Mouse (Mus musculus): ENCODE results near the gene Cst13. TPM values are rescaled to one million over a fixed set of nuclear protein-coding genes. Genes with fewer than 3 reads are reported as not detected.
A peak's percentile ranks its signal among the peaks of the same experiment; 100 is the strongest.

Gene Cst13
- polyA plus RNA-seq, 1 experiment: not detected

DNA sequence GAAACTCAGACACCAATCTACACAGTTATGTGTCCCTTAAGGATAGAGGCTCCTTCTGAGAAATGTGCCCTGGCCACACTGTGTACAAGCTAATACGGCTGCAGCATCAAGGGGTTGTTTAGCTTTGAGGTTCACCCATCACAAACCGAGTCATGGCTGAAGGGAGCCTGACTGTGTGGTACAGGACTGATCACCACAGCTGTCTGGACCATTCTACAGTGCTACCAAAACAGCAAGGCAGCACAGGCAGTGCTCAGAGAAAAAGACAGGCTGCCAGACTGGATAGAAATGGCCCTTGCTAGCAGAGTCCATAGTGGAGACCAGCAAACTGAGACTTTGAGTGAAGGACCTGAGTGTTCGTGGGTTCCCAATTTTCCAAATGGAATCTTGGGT is 54.3 kb downstream of the Cst13 start:
- H3K4me1 ChIP-seq (replicated peaks; ENCODE audit: control insufficient read depth, insufficient read depth, low read length): peaks cover 20% of the 10 kb centered on the region

DNA sequence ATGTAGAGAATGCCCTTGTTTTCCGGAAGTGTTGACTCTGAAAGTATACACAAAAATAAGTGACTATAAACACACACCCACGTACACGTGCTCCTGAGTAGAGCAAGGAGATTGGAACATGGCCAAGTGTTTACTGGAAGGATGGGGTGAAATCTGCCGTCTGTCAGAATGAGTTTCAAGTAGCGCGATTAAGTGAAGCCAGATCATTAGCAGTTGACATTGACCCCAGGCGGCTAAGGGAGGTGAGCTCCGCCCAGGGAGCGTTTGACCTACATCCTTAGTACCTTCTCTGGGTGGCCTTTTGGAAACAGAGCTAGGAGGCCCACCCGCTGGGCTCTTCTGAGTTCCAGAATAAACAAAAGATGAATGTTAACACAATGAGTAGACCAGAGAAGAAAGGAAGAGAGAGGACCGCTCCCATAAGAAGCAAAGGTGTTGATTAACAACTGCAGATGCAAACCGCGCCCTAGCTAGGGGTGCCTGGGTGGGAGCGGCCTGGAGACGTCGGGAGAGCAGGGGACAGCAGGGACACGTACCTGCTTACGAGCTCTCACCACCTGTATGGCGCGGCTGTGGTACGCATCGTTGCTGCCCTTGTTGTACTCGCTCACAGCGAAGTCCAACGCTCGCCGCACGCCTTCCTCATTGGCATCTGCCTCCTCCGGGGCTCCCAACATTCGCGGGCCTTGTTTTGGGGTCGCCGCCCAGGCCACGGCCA is 54.9 kb downstream of the Cst13 start:
- H3K27ac ChIP-seq (ENCODE audit: control insufficient read depth, insufficient read depth, low read length): peak overlapping the region; percentile 30; the same call in 1 of the 2 replicates
- DNase-seq: no peak

More for the DNA sequence above, 54.3 kb downstream of the Cst13 start:
- Histone ChIP-seq H3K27ac (ENCODE audit: control insufficient read depth, insufficient read depth, low read length) (no peak overlapping the region), H3K27me3 (ENCODE audit: control insufficient read depth, insufficient read depth, low read length) (no peaks in the 10 kb centered on the region), H3K36me3 (ENCODE audit: control insufficient read depth, insufficient read depth, low read length) (peaks cover 5% of the 10 kb centered on the region; the same call in 1 of the 2 replicates), H3K4me3 (ENCODE audit: control insufficient read depth, insufficient read depth, low read length) (peak overlapping the region; percentile 18)
- DNase-seq: no peak
- TF ChIP-seq POLR2A (IDR thresholded peaks at IDR 0.05; ENCODE audit: control insufficient read depth, extremely low read depth, insufficient read depth, low read length, poor library complexity): no peak
- no peak for TF ChIP-seq CTCF (IDR thresholded peaks at IDR 0.05; ENCODE audit: borderline replicate concordance, control insufficient read depth, extremely low read depth, insufficient read depth, low read length, poor library complexity)
- WGBS: 16% methylated on average over 3 of the region's 3 CpGs

DNA sequence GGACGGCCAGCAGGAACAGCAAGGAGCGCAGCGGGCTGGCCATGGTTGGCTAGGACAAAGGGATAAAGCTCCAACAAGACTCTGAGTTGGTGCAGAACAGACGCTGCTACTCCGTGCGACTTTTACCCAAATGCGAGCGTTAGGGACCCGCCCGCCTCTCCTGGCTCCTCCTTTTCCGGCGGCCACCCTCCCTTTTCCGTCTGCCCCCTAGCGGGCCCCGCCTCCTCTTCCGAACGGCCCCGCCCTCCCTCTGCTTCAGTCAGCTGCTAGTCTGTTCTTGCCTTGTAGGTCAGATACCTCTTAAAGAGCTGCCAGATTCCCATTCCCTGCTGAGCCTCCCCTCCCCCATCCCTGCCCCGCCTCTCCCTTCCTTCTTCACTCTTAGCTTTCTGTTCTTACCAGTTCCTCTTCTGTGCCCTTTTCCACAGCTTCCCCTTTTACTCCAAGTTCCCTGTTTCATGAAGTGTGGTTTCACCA is 55.5 kb downstream of the Cst13 start, which contains the start of gene Cst3:
TSS of gene Cst3 (minus strand) at position 358 of the 477 bp plus-strand sequence.
- WGBS: under 1% methylated on average over 19 of the region's 19 CpGs
- DNase-seq: peak; percentile 92
- peaks cover 5% of the 10 kb centered on the region; the same call in 1 of the 2 replicates for H3K36me3 ChIP-seq (ENCODE audit: control insufficient read depth, insufficient read depth, low read length)
- H3K4me1 ChIP-seq (replicated peaks; ENCODE audit: control insufficient read depth, insufficient read depth, low read length): peaks cover 20% of the 10 kb centered on the region
- TF ChIP-seq CTCF (IDR thresholded peaks at IDR 0.05; ENCODE audit: borderline replicate concordance, control insufficient read depth, extremely low read depth, insufficient read depth, low read length, poor library complexity) (no peak), POLR2A (IDR thresholded peaks at IDR 0.05; ENCODE audit: control insufficient read depth, extremely low read depth, insufficient read depth, low read length, poor library complexity) (peak; percentile 65)
- peak within 1 kb of the TSS; percentile 88 for H3K4me3 ChIP-seq (ENCODE audit: control insufficient read depth, insufficient read depth, low read length)
- H3K27me3 ChIP-seq (ENCODE audit: control insufficient read depth, insufficient read depth, low read length): no peaks in the 10 kb centered on the region
- H3K27ac ChIP-seq (ENCODE audit: control insufficient read depth, insufficient read depth, low read length): peak within 1 kb of the TSS; percentile 30; the same call in 1 of the 2 replicates

More for the DNA sequence above, 54.9 kb downstream of the Cst13 start:
- under 1% methylated on average over 34 of the region's 34 CpGs for WGBS
- TF ChIP-seq CTCF (IDR thresholded peaks at IDR 0.05; ENCODE audit: borderline replicate concordance, control insufficient read depth, extremely low read depth, insufficient read depth, low read length, poor library complexity): no peak
- TF ChIP-seq POLR2A (IDR thresholded peaks at IDR 0.05; ENCODE audit: control insufficient read depth, extremely low read depth, insufficient read depth, low read length, poor library complexity): no peak
- H3K4me1 ChIP-seq (replicated peaks; ENCODE audit: control insufficient read depth, insufficient read depth, low read length): peaks cover 20% of the 10 kb centered on the region
- peaks cover 5% of the 10 kb centered on the region; the same call in 1 of the 2 replicates for H3K36me3 ChIP-seq (ENCODE audit: control insufficient read depth, insufficient read depth, low read length)
- no peaks in the 10 kb centered on the region for H3K27me3 ChIP-seq (ENCODE audit: control insufficient read depth, insufficient read depth, low read length)
- peak overlapping the region; percentile 88 for H3K4me3 ChIP-seq (ENCODE audit: control insufficient read depth, insufficient read depth, low read length)

DNA sequence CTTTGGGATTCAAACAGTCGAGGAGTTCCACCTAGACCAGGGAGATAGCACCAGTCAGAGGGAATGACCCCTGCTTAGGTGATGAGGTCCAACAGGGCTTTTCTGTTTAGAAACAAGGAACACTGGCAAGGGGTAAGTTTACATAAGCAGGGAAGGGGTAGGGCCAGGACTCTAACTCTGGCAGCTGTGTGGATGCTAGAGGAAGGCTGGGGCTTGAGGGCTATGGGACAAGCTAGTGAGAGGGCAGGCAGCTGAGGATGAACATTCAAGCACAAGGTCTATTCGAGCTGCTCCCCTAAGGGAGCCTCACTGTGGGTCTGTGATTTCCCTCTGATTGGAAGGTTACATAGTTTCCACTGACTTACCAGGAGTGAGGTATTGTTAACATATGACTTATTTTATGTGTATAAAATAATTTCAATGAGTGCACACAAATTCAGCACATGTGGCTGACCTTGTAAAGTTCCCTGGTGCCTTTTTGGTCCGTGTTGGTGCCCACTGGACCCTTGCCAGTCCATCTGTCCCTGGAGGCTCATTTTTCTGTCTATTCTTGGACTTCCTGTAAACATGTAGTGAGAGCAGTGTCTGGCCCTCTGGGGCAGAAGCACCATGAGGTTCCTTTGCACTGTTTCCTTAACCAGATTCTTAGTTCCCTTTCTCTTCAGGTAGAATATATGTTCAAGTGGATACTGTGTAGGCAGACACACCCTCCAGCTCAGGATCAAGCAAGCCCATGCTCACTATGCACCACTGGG is 57.3 kb downstream of the Cst13 start:
- TF ChIP-seq POLR2A (IDR thresholded peaks at IDR 0.05; ENCODE audit: control insufficient read depth, extremely low read depth, insufficient read depth, low read length, poor library complexity) (no peak), CTCF (IDR thresholded peaks at IDR 0.05; ENCODE audit: borderline replicate concordance, control insufficient read depth, extremely low read depth, insufficient read depth, low read length, poor library complexity) (no peak)
- Histone ChIP-seq H3K36me3 (ENCODE audit: control insufficient read depth, insufficient read depth, low read length) (no peaks in the 10 kb centered on the region), H3K27ac (ENCODE audit: control insufficient read depth, insufficient read depth, low read length) (no peak overlapping the region), H3K4me1 (replicated peaks; ENCODE audit: control insufficient read depth, insufficient read depth, low read length) (peaks cover 20% of the 10 kb centered on the region), H3K27me3 (ENCODE audit: control insufficient read depth, insufficient read depth, low read length) (no peaks in the 10 kb centered on the region), H3K4me3 (ENCODE audit: control insufficient read depth, insufficient read depth, low read length) (no peak overlapping the region)
- DNase-seq: no peak
- WGBS: 31% methylated on average over 3 of the region's 3 CpGs

- TF ChIP-seq POLR2A (IDR thresholded peaks at IDR 0.05; ENCODE audit: control insufficient read depth, extremely low read depth, insufficient read depth, low read length, poor library complexity): no peak
- no peak for TF ChIP-seq CTCF (IDR thresholded peaks at IDR 0.05; ENCODE audit: borderline replicate concordance, control insufficient read depth, extremely low read depth, insufficient read depth, low read length, poor library complexity)
- Histone ChIP-seq H3K27ac (ENCODE audit: control insufficient read depth, insufficient read depth, low read length) (no peak overlapping the region), H3K36me3 (ENCODE audit: control insufficient read depth, insufficient read depth, low read length) (no peaks in the 10 kb centered on the region), H3K4me3 (ENCODE audit: control insufficient read depth, insufficient read depth, low read length) (no peak overlapping the region), H3K4me1 (replicated peaks; ENCODE audit: control insufficient read depth, insufficient read depth, low read length) (peaks cover 14% of the 10 kb centered on the region), H3K27me3 (ENCODE audit: control insufficient read depth, insufficient read depth, low read length) (no peaks in the 10 kb centered on the region)
- WGBS: 64% methylated on average over 2 of the region's 2 CpGs
- no peak for DNase-seq
Observed at GRCm38 (mm10) chr2:148878641-148879130, 58.8 kb downstream of the Cst13 start.

DNA sequence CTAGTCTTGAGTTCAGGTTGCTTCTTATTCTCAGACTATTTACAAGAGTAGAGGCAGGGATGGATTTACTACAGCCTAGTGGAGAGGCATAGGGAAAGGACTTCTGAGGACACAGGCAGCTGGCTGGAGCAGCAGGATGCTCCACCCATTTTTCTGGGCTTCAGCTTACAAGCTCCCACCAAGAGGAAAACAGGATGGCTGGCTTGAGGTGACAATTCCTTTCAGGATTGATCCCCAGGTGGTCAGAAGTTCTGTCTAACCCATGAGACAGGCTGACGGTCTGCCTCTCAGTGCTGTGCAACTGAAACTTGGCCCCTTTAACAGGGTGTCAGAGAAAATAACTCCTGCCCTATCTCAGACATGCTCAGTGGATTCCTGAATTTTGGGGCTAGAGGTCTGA is 59.3 kb downstream of the Cst13 start:
- Histone ChIP-seq H3K27ac (ENCODE audit: control insufficient read depth, insufficient read depth, low read length) (no peak overlapping the region), H3K4me1 (replicated peaks; ENCODE audit: control insufficient read depth, insufficient read depth, low read length) (peaks cover 9% of the 10 kb centered on the region), H3K36me3 (ENCODE audit: control insufficient read depth, insufficient read depth, low read length) (no peaks in the 10 kb centered on the region), H3K27me3 (ENCODE audit: control insufficient read depth, insufficient read depth, low read length) (no peaks in the 10 kb centered on the region), H3K4me3 (ENCODE audit: control insufficient read depth, insufficient read depth, low read length) (no peak overlapping the region)
- TF ChIP-seq POLR2A (IDR thresholded peaks at IDR 0.05; ENCODE audit: control insufficient read depth, extremely low read depth, insufficient read depth, low read length, poor library complexity): no peak
- no peak for TF ChIP-seq CTCF (IDR thresholded peaks at IDR 0.05; ENCODE audit: borderline replicate concordance, control insufficient read depth, extremely low read depth, insufficient read depth, low read length, poor library complexity)
- WGBS: 96% methylated on average over 1 of the region's 1 CpGs
- DNase-seq: no peak

Other genes with a start within 250 kb of the Cst13 start
- gene Nxt1, start 147.5 kb upstream of the Cst13 start, polyA plus RNA-seq (2012; rRNA removed): 61.8 and 63.3 TPM in 2 replicates
- 7.4 and 8.7 TPM in 2 replicates for gene Gzf1, start 139.1 kb upstream of the Cst13 start, polyA plus RNA-seq (2012; rRNA removed)
- gene Napb, start 87.6 kb upstream of the Cst13 start, polyA plus RNA-seq (2012; rRNA removed): 0.50 and 0.63 TPM in 2 replicates
- not detected in 2 replicates for gene Cstl1, start 69.7 kb upstream of the Cst13 start, polyA plus RNA-seq (2012; rRNA removed)
- not detected in 2 replicates for gene Cst11, start 48.6 kb upstream of the Cst13 start, polyA plus RNA-seq (2012; rRNA removed)
- not detected in 2 replicates for gene 8030411F24Rik, start 38.1 kb upstream of the Cst13 start, polyA plus RNA-seq (2012; rRNA removed)
- gene Cst12, start 30.7 kb upstream of the Cst13 start, polyA plus RNA-seq (2012; rRNA removed): not detected in 2 replicates
- gene Cst8, start 21.3 kb upstream of the Cst13 start, polyA plus RNA-seq (2012; rRNA removed): 0.81 TPM in 1 of 2 replicates, not detected in the other
- gene Cst9, start 15.1 kb downstream of the Cst13 start, polyA plus RNA-seq (2012; rRNA removed): 0.44 TPM in 1 of 2 replicates, not detected in the other
- 0.30 TPM in 1 of 2 replicates, not detected in the other for gene 9230104L09Rik, start 45.0 kb downstream of the Cst13 start, polyA plus RNA-seq (2012; rRNA removed)
- gene Cst3, start 55.6 kb downstream of the Cst13 start, polyA plus RNA-seq (2012; rRNA removed): 843 and 1,366 TPM in 2 replicates
- gene Gm1330, start 183.2 kb downstream of the Cst13 start, polyA plus RNA-seq (2012; rRNA removed): not detected in 2 replicates
- not detected in 2 replicates for gene Gm10750, start 197.2 kb downstream of the Cst13 start, polyA plus RNA-seq (2012; rRNA removed)